Mouse (Mus musculus) ES-Bruce4 (cell line): ENCODE results near the gene Pigk.

Experiments
- CTCF ChIP-seq: IDR thresholded peaks from one replicate; pipeline ENCODE4 v1.8.1; 2011; ENCODE audit warnings: low read depth, low read length
- EP300 ChIP-seq: IDR thresholded peaks from 2 replicates; pipeline ENCODE4 v1.6.1; 2011; ENCODE audit warnings: low read depth, low read length; ENCODE audit not compliant: insufficient read depth

DNA sequence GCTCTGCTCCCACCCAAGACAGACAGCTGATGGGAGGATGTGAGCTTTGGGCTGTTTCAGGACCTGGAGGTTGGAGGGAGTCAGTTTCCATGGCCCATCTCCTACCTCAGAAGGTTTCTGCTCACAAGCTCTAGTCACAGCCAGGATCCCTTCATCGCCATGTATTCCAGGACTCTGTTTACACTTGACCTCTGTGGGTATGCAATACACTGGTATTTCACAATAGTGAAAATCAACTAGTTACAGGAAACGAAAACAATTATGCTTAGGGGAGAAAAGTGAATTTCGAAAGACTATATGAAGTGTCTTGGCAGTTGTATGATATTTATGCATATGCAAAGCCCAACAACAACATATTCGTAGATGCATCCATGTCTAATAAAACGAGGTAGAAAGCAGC, 101.2 kb downstream of the Pigk start:
- TF ChIP-seq CTCF (no peak), EP300 (no peak)
